In the genomic region with DNA sequence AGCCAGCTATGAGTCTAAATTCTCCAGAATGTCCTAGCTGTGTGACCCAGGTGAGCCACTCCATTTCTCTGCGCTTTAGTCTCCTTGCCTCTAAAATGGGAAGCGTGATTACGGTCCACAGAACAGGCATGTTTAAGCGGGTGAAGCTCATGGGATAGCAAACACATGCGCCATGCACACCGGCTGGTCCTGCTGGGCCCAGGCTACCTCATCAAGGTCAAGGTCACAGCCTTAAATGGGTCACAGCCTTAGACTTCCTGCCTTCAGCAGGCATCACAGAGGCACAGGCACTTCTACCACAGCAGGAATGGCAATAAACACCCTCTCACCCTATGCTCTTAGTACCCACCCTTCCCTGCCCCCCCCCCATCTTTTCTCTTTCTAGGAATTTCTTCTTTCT, we compare ENCODE assay signal across 26 mouse cellular contexts.
"Had no signal": no experiment of that assay in that cellular context is flagged by ENCODE, and none has a peak within 500 bp of the region (broad histone marks: within the 10 kb centered on the region; RNA-seq: fewer than 3 reads in every experiment).

No protein-coding gene starts in this region.

- H3K36me3 ChIP-seq: heart, embryonic 10.5 days; heart, embryonic 12.5 days; hindbrain, embryonic 10.5 days; hindbrain, embryonic 12.5 days; intestine, embryonic 15.5 days; kidney, embryonic 15.5 days; limb, embryonic 13.5 days; limb, embryonic 15.5 days had no signal

- H3K9ac ChIP-seq: heart, embryonic 12.5 days; intestine, embryonic 15.5 days; kidney, embryonic 15.5 days; limb, embryonic 13.5 days; limb, embryonic 15.5 days had no signal

- H3K27ac ChIP-seq: gastrocnemius, adult 2 months; heart, embryonic 10.5 days; hindbrain, embryonic 12.5 days; hindbrain, embryonic 14.5 days; intestine, embryonic 15.5 days; kidney, embryonic 15.5 days; kidney, postnatal 0 days; limb, embryonic 13.5 days; limb, embryonic 15.5 days had no signal

- H3K4me3 ChIP-seq: gastrocnemius, adult 2 months; heart, embryonic 10.5 days; heart, embryonic 12.5 days; hindbrain, embryonic 10.5 days; hindbrain, embryonic 12.5 days; intestine, embryonic 15.5 days; kidney, embryonic 15.5 days; limb, embryonic 13.5 days; limb, embryonic 15.5 days had no signal

- H3K9me3 ChIP-seq: heart, embryonic 10.5 days; heart, embryonic 12.5 days; hindbrain, embryonic 10.5 days; hindbrain, embryonic 12.5 days; intestine, embryonic 15.5 days; kidney, embryonic 15.5 days; limb, embryonic 13.5 days; limb, embryonic 15.5 days had no signal

- H3K4me2 ChIP-seq: heart, embryonic 12.5 days; hindbrain, embryonic 12.5 days; hindbrain, embryonic 14.5 days; intestine, embryonic 15.5 days; kidney, embryonic 15.5 days; limb, embryonic 13.5 days; limb, embryonic 15.5 days had no signal

- H3K27me3 ChIP-seq: heart, embryonic 12.5 days; hindbrain, embryonic 12.5 days; intestine, embryonic 15.5 days; kidney, embryonic 15.5 days had no signal

- DNase-seq: gastrocnemius, adult 2 months; gastrocnemius, postnatal 10 days; gastrocnemius, postnatal 25 days; heart, adult 18-20 months; heart, postnatal 10 days; heart, postnatal 4 days; kidney, adult 18-20 months; kidney, adult 9 months; kidney, postnatal 14 days; kidney, postnatal 36 days; layer of hippocampus, adult 9-11 months; layer of hippocampus, postnatal 36 days; left cerebral cortex, postnatal 4 days had no signal

- ATAC-seq: hindbrain, embryonic 16.5 days; inflammation-experienced regulatory T-cells, adult 6 months; intestine, embryonic 15.5 days; intestine, postnatal 0 days had no signal
